Mouse (Mus musculus): ENCODE results near the gene Anks6. TPM values are rescaled to one million over a fixed set of nuclear protein-coding genes. Genes with fewer than 3 reads are reported as not detected.

The Anks6 gene
- polyA plus RNA-seq, 3 experiments from 2014 or later, result not detected

- no peak for ATAC-seq
Measured at GRCm38 (mm10) chr4:47043866-47044265, 13.4 kb downstream of the Anks6 start.

GRCm38 (mm10) chr4:47039586-47039985 is 17.6 kb downstream of the Anks6 start:
- no peak for ATAC-seq

GRCm38 (mm10) chr4:47037321-47037657 is 19.9 kb downstream of the Anks6 start:
- ATAC-seq, result peak; percentile 56

- ATAC-seq, result no peak
Measured at GRCm38 (mm10) chr4:47036486-47037320, 20.5 kb downstream of the Anks6 start.

GRCm38 (mm10) chr4:47035536-47035935 is 21.7 kb downstream of the Anks6 start:
- ATAC-seq, result no peak

GRCm38 (mm10) chr4:47032171-47032570 is 25.1 kb downstream of the Anks6 start:
- no peak for ATAC-seq

- no peak for ATAC-seq
Measured at GRCm38 (mm10) chr4:47028791-47029190, 28.4 kb downstream of the Anks6 start.

GRCm38 (mm10) chr4:47023949-47024348 is 33.3 kb downstream of the Anks6 start:
- ATAC-seq, result no peak

- ATAC-seq, result no peak
Measured at GRCm38 (mm10) chr4:47022804-47023603, 34.2 kb downstream of the Anks6 start.

GRCm38 (mm10) chr4:47020563-47020962 is 36.7 kb downstream of the Anks6 start:
- peak; percentile 56 for ATAC-seq

GRCm38 (mm10) chr4:47015156-47015555 is 42.1 kb downstream of the Anks6 start:
- ATAC-seq, result no peak

GRCm38 (mm10) chr4:47012476-47012875 is 44.8 kb downstream of the Anks6 start:
- ATAC-seq, result no peak

GRCm38 (mm10) chr4:47010400-47011231 is 46.6 kb downstream of the Anks6 start:
- peak; percentile 98 for ATAC-seq

- peak; percentile 75 for ATAC-seq
Measured at GRCm38 (mm10) chr4:47000626-47001395, 56.4 kb downstream of the Anks6 start.

GRCm38 (mm10) chr4:46997969-46998368 is 59.3 kb downstream of the Anks6 start:
- no peak for ATAC-seq

- ATAC-seq, result no peak
Measured at GRCm38 (mm10) chr4:46992827-46993473, 64.3 kb downstream of the Anks6 start.

GRCm38 (mm10) chr4:46991959-46992316 is 65.3 kb downstream of the Anks6 start:
- no peak for ATAC-seq

GRCm38 (mm10) chr4:46991016-46991958 is 65.9 kb downstream of the Anks6 start, which contains the start of gene Gabbr2:
Gabbr2 (minus strand) TSS chr4:46991873.
- no peak for ATAC-seq

- no peak for ATAC-seq
Measured at GRCm38 (mm10) chr4:46990281-46991015, 66.8 kb downstream of the Anks6 start.

- ATAC-seq, result no peak
Measured at GRCm38 (mm10) chr4:46989842-46990241, 67.4 kb downstream of the Anks6 start.

All from inflammation-experienced regulatory T-cells, adult 6 months (primary cell).